Mouse (Mus musculus) left cerebral cortex, postnatal 36 days (tissue): ENCODE results near the gene Inpp5a. TPM values are rescaled to one million over a fixed set of nuclear protein-coding genes. Genes with fewer than 3 reads are reported as not detected.

Source experiments
- DNase-seq, 2 experiments: peaks; one replicate each; pipeline ENCODE4 v3.0.0; 2021 to 2022; ENCODE audit warnings: low spot score in 2 of 2, mixed read lengths in 1 of 2
- intact Hi-C: fragments of 180-260 bp; cut with DNase I; formaldehyde crosslinking; loops from one replicate; pipeline ENCODE4 v1.15.1; 2025
- total RNA-seq, 2 experiments: library from RNA; stranded (reverse); gene quantifications; 2 replicates each; pipeline ENCODE4 v1.2.3; 2021

The Inpp5a gene
- total RNA-seq, 2 experiments from 2014 or later, result 56.5 to 60.1 TPM

DNA sequence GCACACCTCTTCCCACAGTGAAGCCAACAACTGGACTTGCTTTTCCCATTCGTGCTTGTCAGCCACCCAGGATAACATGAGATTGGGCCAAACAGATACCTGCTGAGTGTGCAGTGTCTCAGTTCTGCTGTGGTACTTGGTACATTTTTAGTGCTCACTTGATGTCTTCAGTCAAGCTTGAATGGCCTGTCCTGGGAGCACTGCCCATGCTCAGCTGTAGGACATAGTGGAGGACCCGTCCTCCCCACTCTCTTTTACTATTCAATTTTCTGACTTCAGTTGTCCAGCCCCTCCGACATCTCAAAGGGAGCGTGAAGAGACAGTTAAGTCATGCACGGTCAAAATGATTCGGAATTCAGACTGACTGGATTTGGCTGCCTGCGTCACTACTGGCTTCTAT lies 115.2 kb downstream of the Inpp5a start:
- intact Hi-C loops, result no loop called here

DNA sequence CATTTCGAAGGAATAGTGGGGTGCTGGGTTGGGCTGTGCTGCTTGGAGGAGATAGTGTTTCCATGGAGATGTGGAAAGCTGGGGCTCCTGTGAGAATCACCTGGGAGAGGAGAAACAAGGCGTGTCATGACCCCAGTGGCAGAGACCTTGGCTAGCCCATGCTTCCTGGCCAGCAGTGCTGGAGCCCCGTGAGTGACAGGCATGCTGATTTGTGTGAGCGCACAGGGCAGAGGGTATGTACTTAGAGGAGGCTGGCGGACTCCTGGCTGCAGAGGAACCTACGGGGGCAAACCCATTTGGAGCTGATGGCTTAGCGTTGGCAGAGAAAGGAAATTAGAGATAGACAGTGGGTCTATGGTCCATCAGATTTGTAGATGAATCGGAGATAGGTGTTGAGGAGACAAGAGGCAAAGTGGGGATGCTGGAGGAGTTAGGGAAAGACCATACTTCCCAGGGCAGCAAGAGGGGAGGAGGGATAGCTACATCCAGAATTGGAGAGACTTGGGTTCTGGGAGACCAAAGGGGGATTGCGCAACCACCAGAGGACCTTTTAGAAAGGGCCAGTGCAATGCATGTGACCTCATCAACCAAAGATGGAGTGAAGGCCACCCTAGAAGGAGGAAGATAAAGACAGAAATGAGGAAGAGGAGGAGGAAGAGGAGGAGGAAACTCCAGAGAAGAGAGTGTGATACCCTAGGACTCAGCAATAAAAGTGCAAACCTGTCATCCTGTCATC lies 117.9 kb downstream of the Inpp5a start:
- intact Hi-C loops, result no loop called here
- DNase-seq, result no peak

More for the DNA sequence above, 115.2 kb downstream of the Inpp5a start:
- DNase-seq, result no peak

DNA sequence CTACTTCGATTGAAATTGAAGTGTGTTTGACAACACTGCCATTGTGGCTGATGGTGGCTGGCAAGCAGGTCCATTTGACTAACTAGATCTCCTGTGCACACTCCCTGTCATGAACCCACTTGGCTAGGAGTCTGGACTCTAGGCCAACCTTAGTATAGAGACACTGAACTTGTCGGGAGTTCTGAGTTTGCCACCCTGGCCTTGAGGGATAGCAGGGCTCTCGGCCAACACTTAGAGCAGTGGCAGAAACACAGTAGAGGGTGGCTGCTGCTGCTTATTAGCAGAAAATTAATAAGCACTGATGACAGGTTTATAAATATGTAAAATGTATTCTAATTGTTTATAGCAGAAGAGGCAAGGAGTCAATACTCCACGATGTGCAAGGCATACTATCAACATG lies 120.0 kb downstream of the Inpp5a start:
- DNase-seq, result no peak

GRCm38 (mm10) chr7:139515959-139516660 lies 127.2 kb downstream of the Inpp5a start:
- DNase-seq, result no peak
- intact Hi-C loops, result no loop called here

More for the DNA sequence above, 120.0 kb downstream of the Inpp5a start:
- intact Hi-C loops, result no loop called here

DNA sequence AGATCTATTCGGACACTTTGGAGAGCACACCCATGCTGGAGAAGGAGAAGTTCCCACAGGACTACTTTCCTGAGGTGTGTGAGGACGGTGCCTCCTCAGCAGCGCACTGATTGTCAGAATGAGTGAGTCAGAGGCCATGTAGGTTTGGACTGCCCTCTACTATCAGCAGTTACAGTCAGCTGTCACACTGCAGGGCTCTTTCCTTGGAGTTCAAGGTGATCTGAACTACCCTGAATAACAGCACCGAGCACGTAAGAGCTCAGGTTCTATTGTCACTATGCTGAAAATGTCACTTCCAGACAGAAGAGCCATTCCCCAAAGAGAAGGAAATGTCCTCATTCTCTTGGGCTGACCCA lies 127.7 kb downstream of the Inpp5a start:
- intact Hi-C loops, result no loop called here
- DNase-seq, result no peak

DNA sequence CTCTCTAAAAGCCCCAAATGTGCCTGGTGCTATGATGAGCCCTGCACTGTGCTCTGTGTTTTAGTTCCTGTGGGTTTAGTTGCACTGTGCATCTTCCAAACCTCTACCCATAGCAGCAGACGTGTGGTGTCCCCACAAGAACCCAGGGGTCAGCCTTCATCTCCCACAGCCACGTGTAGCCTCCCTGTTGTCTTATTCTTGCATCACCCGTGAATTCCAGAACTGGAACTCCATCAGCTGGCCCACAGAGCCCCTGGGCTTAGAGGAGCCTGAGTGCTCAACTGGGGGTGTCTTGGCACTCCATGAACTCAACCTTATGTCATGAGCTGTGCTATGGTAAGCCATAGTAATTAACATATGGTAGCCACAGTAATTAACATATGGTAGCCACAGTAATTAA lies 129.4 kb downstream of the Inpp5a start:
- intact Hi-C loops, result no loop called here
- DNase-seq, result no peak

- intact Hi-C loops, result no loop called here
- peak in 1 of 2 experiments; percentile 15 for DNase-seq
Observed at GRCm38 (mm10) chr7:139528309-139529076, 139.6 kb downstream of the Inpp5a start.

DNA sequence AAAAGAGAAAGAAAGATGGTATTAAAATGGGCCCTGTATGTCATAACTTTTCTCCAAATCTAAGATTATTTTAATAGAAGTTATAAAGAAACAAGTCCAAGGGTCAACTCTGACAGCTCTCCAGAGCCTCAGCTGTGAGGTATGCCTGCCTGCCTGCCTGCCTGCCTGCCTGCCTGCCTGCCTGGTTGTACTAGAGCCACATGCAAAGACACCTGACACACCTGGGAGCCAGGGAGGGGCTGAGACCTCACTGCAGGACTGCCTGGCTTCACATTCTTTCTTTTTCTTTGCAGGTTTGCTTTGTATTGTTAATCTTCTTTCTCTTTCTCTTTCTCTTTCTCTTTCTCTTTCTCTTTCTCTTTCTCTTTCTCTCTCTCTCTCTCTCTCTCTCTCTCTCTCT lies 140.3 kb downstream of the Inpp5a start:
- DNase-seq, result no peak
- intact Hi-C loops, result no loop called here

GRCm38 (mm10) chr7:139530591-139531427 lies 141.9 kb downstream of the Inpp5a start:
- no peak for DNase-seq
- intact Hi-C loops, result no loop called here

- no peak for DNase-seq
- intact Hi-C loops, result no loop called here
Observed at GRCm38 (mm10) chr7:139531428-139531801, 142.5 kb downstream of the Inpp5a start.

DNA sequence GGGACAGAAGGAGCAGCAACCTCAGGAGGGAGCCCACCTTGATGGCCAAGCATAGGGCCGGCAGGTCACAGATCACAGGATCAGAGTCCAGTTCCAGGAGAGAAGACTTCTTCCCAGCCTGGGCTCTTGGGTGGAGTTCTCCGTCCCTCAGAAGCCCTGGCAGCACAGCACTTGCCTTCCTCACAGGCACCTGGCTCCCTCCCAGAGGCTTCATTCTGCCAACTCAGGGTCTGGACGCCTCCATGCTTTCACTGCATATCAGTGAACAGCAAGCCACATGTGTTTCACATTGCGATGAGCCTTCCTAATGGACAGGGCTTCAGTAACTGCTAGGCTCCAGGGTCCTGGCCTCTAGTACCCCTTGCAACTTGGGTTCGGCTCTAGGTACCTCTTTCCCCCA lies 147.4 kb downstream of the Inpp5a start:
- intact Hi-C loops, result no loop called here
- no peak for DNase-seq

DNA sequence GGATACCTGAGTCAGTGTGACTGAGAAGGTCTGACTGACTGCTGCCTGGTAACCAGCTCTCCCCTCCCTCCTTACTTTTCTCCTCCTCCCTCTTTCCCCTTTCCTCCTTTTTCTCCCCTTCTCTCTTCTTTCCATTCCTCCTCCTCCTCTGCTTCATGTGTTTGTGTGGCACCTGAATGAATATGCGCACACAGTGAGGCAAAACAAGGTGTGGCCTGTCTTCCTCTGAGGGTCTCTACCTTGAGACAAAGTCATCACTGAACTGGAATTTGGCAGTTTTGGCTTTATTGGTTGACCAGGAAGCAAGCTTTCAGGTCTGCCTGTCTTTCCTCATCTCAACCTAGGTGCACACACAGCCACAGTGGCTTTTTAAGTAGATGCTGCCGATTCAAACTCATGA lies 147.9 kb downstream of the Inpp5a start:
- intact Hi-C loops, result no loop called here
- no peak for DNase-seq

- DNase-seq, result no peak
- intact Hi-C loops, result no loop called here
Observed at GRCm38 (mm10) chr7:139537831-139538230, 148.9 kb downstream of the Inpp5a start.

- intact Hi-C loops, result no loop called here
- DNase-seq, result peak; percentile 28 to 49
Observed at GRCm38 (mm10) chr7:139538541-139538940, 149.6 kb downstream of the Inpp5a start.

DNA sequence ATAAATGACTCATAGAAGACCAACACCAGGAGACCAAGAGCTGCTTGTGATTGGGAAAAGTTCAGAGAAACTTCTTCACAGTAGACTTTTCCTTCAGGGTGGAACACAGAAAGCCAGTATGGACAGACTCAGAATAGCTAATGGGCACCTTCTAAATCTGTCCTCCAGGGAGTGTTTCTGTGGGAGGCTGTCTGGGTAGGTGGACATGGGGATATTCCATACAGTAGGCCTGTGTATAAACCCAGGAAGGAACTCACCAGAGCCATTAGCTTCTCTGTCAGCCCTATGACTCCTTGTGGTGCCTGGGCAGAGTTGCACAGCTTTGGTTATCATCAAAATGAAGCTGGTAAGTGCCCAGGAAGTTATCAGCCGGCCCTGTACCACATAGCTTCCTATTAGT lies 151.7 kb downstream of the Inpp5a start:
- DNase-seq, result peak in 1 of 2 experiments; percentile 12
- intact Hi-C loops, result no loop called here

- DNase-seq, result no peak
- intact Hi-C loops, result no loop called here
Observed at GRCm38 (mm10) chr7:139541422-139541821, 152.5 kb downstream of the Inpp5a start.

- intact Hi-C loops, result no loop called here
- DNase-seq, result peak in 1 of 2 experiments; percentile 14
Observed at GRCm38 (mm10) chr7:139544706-139545625, 156.1 kb downstream of the Inpp5a start.

DNA sequence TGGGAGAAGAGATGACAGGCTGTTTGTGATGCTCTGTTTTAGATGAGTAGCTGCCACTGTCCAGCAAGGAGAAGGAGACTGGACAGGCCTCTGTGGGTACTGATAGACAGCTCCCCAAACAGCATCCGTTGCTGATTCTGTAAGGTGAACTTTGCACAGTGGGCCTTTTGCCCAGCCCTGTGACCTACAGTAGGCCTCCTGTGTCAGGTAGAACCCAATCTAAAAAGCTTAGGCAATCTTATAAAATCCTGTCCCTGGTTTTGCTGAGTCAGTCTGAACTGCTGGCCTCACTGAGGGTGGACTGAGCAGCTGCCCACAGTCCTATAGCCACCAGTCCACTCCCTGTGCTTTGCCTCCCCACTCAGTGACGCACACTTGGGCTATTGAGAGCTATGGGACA lies 158.4 kb downstream of the Inpp5a start:
- DNase-seq, result no peak
- intact Hi-C loops, result no loop called here
